Mouse (Mus musculus): ENCODE measurements at regions not wholly inside any gene's neighbourhood (a gene's known extent, or its start where the extent isn't known, plus 50 kb on each side); places are given as distances from the start of the nearest gene placed in this dataset.

DNA sequence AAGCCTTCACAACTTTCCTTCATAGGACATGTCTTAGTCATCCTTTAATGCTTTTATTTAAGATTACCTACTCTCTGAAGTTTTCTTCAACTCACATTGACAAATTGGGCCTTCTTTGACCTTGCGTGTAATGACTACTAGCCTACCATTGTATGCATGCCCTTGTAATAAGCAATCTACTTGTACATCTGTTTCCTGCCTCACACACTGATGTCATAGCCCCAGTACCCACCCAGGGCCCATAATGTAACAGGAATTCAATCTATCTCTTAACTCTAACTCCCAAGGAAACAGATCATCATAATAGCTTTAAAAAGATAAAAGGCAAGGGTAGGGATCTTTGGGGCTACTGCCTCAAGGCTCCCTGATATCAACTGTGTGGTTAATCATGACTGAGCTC is 690.4 kb downstream of the Diaph3 start:
- peaks cover 40% of the 10 kb centered on the region for H3K4me1 ChIP-seq
- no peak overlapping the region for H3K4me3 ChIP-seq (replicated peaks)
- no peaks in the 10 kb centered on the region for H3K27me3 ChIP-seq (replicated peaks)
- no peaks in the 10 kb centered on the region for H3K9me3 ChIP-seq
- TF ChIP-seq FLI1 (IDR thresholded peaks at IDR 0.05; ENCODE audit: low read length) (no peak), GATA1 (IDR thresholded peaks at IDR 0.05; ENCODE audit: borderline replicate concordance, low read length) (no peak)
- H3K36me3 ChIP-seq (replicated peaks; ENCODE audit: low read length), result no peaks in the 10 kb centered on the region

DNA sequence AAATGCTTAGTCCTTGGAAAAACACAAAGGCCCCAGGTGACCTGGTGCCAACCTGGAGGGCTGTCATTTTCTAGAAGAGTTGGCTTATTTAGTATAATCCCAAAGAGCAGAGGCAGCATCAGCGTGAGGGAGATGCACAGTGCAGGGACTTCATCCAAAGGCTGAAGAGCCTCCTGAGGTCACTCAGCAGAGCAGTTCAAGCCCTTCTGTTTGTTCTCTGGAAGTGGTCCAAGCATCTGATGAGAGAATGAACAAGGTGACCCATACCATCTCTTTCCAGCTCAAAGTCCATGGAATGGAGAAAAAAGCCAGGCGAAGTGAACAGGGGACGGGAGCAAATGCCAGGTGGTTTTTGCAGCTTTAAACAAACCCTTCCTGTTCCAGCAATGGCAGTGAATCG is 695.9 kb downstream of the Diaph3 start:
- Histone ChIP-seq H3K27me3 (replicated peaks) (no peaks in the 10 kb centered on the region), H3K36me3 (replicated peaks; ENCODE audit: low read length) (no peaks in the 10 kb centered on the region), H3K4me3 (replicated peaks) (no peak overlapping the region), H3K4me1 (peaks cover 55% of the 10 kb centered on the region), H3K9me3 (no peaks in the 10 kb centered on the region)
- TF ChIP-seq GATA1 (IDR thresholded peaks at IDR 0.05; ENCODE audit: borderline replicate concordance, low read length) (no peak), FLI1 (IDR thresholded peaks at IDR 0.05; ENCODE audit: low read length) (no peak)

DNA sequence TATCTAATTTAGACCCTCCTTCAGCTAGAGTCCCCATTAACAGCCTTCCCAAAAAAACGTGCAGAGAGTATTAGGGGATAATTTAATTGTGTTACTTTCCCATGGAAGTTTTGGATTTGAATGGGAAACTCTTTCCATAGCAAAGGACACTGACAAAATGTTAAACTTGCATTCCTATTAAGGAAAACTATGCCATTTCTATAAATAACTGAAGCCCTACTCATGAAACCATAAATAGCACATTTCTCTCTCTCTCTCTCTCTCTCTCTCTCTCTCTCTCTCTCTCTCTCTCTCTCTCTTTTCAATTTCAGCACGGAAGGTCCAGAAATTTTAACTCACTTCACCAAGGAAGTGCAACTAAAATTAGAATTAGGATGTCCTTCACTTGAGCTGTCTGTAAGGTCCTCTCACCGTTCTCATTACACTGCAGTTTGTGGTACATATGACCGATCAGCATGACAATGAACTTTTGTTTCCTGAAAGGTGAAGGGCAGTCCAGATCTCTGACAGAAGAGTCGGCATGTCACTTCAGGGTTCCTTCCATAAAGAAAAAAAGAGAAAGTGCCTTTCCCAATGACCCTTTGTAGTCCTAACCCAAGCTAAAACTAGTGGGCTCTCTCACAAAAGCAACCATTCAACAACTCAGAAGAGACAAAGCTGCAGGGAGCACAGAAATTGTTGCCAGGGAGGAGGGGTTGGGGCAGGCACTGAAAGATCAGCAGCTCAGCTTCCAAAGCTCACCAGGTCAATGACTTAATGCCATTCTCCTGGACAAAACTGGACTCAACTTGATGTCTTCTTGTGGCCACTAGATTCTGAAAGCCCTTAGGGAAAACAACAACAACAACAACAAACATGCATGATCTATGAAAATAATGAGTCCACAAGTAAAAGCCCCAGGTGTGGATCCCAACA is 696.9 kb downstream of the Diaph3 start:
- Histone ChIP-seq H3K27me3 (replicated peaks) (no peaks in the 10 kb centered on the region), H3K9me3 (no peaks in the 10 kb centered on the region), H3K36me3 (replicated peaks; ENCODE audit: low read length) (no peaks in the 10 kb centered on the region), H3K4me1 (peaks cover 57% of the 10 kb centered on the region), H3K4me3 (replicated peaks) (peak overlapping the region; percentile 69)
- no peak for TF ChIP-seq FLI1 (IDR thresholded peaks at IDR 0.05; ENCODE audit: low read length)
- TF ChIP-seq GATA1 (IDR thresholded peaks at IDR 0.05; ENCODE audit: borderline replicate concordance, low read length), result no peak

DNA sequence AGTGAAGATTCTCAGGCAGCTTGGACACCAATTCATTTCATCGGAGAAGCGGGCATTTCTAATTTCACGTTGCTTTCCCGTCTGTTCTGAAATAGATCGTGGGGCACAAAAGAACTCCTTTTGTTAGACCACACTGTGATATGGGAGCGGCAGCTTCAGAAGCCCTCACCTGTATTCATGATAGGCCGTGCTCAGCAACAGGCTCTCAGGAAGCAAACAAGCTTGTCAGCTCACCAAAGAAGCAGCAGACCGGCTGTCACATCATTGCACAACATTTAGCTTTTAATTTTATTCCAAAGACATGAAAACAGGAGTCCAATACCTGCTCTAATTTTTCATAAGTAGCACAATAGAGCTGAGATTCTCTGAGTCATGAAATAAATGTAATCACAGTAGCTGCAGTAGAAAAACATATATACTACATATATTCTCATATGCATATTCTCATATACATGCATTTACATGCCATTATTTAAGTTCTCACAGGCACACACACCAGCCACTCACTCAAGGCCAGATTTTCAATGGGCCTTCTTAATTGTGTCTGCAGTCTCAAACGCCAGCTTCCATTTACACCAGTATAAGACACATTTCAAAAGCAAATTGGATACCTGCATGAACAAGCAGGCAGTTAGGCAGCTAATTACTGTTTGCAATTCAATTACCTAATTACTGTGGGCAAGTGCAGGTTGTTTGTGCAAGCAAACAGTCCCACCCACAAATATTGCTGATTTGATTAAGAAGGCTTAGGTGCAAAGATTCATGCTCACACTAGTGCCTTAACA is 698.9 kb downstream of the Diaph3 start:
- TF ChIP-seq FLI1 (IDR thresholded peaks at IDR 0.05; ENCODE audit: low read length) (no peak), GATA1 (IDR thresholded peaks at IDR 0.05; ENCODE audit: borderline replicate concordance, low read length) (no peak)
- Histone ChIP-seq H3K4me1 (peaks cover 72% of the 10 kb centered on the region), H3K27me3 (replicated peaks) (no peaks in the 10 kb centered on the region), H3K36me3 (replicated peaks; ENCODE audit: low read length) (no peaks in the 10 kb centered on the region), H3K9me3 (no peaks in the 10 kb centered on the region), H3K4me3 (replicated peaks) (no peak overlapping the region)

DNA sequence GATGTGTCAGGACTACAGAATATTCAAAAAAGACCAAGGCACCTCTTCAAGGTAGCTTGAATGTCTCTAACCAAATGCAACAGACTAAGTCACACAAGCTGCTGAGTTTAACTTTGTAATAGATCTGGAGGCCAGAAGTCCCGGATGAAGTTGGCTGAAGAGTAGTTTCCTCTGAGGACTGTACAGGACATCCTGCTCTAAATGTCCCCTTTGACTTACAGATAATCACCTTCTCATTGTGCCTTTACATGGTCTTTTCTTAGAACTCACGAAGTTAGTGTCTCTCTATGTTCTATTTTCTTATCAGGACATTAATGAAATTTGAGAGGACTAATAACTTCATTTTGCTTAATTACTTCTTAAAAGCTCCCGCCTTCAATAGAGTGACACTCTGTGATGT is 703.7 kb downstream of the Diaph3 start:
- Histone ChIP-seq H3K27me3 (replicated peaks) (no peaks in the 10 kb centered on the region), H3K9me3 (no peaks in the 10 kb centered on the region), H3K4me3 (replicated peaks) (no peak overlapping the region), H3K4me1 (peaks cover 76% of the 10 kb centered on the region), H3K36me3 (replicated peaks; ENCODE audit: low read length) (no peaks in the 10 kb centered on the region)
- TF ChIP-seq FLI1 (IDR thresholded peaks at IDR 0.05; ENCODE audit: low read length), result no peak
- TF ChIP-seq GATA1 (IDR thresholded peaks at IDR 0.05; ENCODE audit: borderline replicate concordance, low read length), result no peak

DNA sequence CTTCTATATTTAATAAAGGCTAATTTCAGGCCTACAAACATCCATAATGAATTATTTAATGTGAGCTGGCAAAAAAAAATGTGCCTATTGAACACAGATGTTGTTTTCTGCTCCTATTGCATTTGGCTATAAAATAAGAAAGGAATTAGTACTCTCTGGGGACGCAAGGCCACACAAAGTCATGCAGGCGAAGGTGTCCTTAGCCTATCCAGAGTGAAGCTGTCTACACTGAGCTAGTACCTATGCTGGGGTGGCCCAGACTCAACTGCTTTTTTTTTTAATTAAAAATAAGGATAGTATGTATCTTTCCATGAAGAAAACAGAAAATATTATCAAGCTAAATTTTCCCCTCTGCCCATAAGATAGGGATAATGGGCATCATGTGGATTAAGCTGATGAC is 705.7 kb downstream of the Diaph3 start:
- no peak overlapping the region for H3K4me3 ChIP-seq (replicated peaks)
- H3K27me3 ChIP-seq (replicated peaks), result no peaks in the 10 kb centered on the region
- H3K9me3 ChIP-seq, result no peaks in the 10 kb centered on the region
- no peaks in the 10 kb centered on the region for H3K36me3 ChIP-seq (replicated peaks; ENCODE audit: low read length)
- peaks cover 85% of the 10 kb centered on the region for H3K4me1 ChIP-seq
- no peak for TF ChIP-seq GATA1 (IDR thresholded peaks at IDR 0.05; ENCODE audit: borderline replicate concordance, low read length)
- no peak for TF ChIP-seq FLI1 (IDR thresholded peaks at IDR 0.05; ENCODE audit: low read length)

DNA sequence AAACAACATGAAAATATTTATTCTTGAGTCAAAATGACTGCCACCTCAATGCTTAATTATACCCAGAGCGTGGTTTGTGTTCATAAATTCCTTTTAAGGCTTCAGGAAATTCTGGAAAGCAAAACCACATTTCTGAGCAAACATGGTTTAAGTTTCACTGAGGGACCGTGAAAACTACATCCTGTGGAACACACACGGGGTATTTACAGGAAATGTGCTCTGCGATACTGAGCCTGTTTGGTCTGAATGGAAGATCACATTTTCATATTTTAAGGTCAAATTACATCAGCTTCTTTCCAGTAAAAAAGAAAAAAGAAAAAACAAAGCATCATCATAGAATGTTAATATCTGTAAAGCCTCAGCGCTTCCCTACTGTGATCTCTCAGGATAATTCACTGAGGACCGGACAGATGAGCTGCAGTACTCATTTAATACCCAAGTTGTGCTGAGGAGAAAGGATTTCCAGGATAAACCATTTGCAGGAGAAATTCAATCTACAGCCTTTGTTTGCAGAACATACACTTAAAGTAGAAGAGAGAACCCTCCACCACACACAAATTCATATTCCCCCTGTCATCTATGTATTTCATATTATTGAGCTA is 709.7 kb downstream of the Diaph3 start:
- Histone ChIP-seq H3K9me3 (no peaks in the 10 kb centered on the region), H3K4me3 (replicated peaks) (no peak overlapping the region), H3K4me1 (peaks cover 77% of the 10 kb centered on the region), H3K36me3 (replicated peaks; ENCODE audit: low read length) (no peaks in the 10 kb centered on the region), H3K27me3 (replicated peaks) (no peaks in the 10 kb centered on the region)
- TF ChIP-seq FLI1 (IDR thresholded peaks at IDR 0.05; ENCODE audit: low read length) (no peak), GATA1 (IDR thresholded peaks at IDR 0.05; ENCODE audit: borderline replicate concordance, low read length) (peak; percentile 26; the same call in 1 of the 3 replicates)

DNA sequence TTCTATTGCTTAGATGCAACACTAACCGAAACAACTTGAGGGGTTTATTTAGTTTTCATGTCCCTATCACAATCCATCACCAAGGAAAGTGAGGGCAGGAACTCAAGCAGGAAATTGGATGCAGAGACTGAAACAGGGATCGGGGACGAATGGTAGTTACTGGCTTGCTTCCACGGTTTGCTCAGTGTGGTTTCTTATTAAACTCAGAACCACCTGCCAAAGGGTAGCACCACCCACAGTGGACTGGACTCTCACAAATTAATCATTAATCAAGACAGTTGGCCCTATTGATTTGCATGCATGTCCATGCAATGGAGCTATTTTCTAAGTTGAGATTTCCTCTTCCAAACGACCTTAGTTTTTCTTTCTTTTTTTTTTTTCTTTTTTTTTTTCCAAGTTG is 719.2 kb downstream of the Diaph3 start:
- no peak overlapping the region for H3K4me3 ChIP-seq (replicated peaks)
- TF ChIP-seq GATA1 (IDR thresholded peaks at IDR 0.05; ENCODE audit: borderline replicate concordance, low read length), result no peak
- TF ChIP-seq FLI1 (IDR thresholded peaks at IDR 0.05; ENCODE audit: low read length), result no peak
- peaks cover 6% of the 10 kb centered on the region for H3K4me1 ChIP-seq

DNA sequence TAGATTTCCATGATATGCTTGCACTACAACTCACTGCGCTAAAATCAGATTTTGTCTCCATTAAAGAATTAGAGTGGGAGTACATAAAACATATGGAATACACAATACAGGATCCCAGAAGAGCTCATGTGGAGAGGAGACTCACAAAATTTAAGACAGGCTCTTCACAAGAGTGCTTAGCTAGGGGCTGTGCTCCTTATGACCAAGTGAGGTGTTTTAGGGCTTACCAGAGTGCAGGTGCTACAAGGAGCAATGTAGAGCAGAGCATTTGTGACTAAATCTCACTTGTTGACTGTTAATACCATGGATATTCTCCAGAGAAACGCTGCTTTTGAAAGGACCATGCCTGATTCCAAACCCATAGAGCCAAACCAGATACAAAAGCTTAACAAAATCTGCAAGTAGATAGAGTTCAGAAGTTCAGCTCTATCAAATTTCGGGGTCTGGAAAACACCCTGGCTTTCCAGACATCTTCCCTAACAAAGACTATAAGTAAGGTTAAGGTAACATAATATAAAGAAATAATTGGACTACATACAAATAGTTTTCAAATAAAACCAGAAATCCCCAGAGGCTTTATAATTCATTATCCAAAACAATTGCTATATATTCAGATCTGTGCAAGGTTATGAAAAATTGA is 721.0 kb downstream of the Diaph3 start:
- Histone ChIP-seq H3K4me3 (replicated peaks) (no peak overlapping the region), H3K36me3 (replicated peaks; ENCODE audit: low read length) (peaks cover 5% of the 10 kb centered on the region), H3K9me3 (no peaks in the 10 kb centered on the region), H3K27me3 (replicated peaks) (no peaks in the 10 kb centered on the region), H3K4me1 (no peaks in the 10 kb centered on the region; the same call in 1 of the 2 replicates)
- TF ChIP-seq FLI1 (IDR thresholded peaks at IDR 0.05; ENCODE audit: low read length) (no peak), GATA1 (IDR thresholded peaks at IDR 0.05; ENCODE audit: borderline replicate concordance, low read length) (no peak)

More for the DNA sequence above, 719.2 kb downstream of the Diaph3 start:
- Histone ChIP-seq H3K36me3 (replicated peaks; ENCODE audit: low read length) (peaks cover 5% of the 10 kb centered on the region), H3K27me3 (replicated peaks) (no peaks in the 10 kb centered on the region), H3K9me3 (no peaks in the 10 kb centered on the region)
